Mouse (Mus musculus): ENCODE data around the gene Ppp1r16b. TPM values are rescaled to one million over a fixed set of nuclear protein-coding genes. Genes with fewer than 3 reads are reported as not detected.
A peak's percentile ranks its signal among the peaks of the same experiment; 100 is the strongest.

The Ppp1r16b gene
- polyA plus RNA-seq, 1 experiment from 2014 or later: 2.8 TPM

- no peaks in the 10 kb centered on the region for H3K27me3 ChIP-seq (ENCODE audit: control insufficient read depth, insufficient read depth, low read length)
- ATAC-seq (replicated peaks; ENCODE audit: low FRiP score): no peak
- H3K4me3 ChIP-seq (ENCODE audit: low read depth, low read length): no peak overlapping the region
- no peak overlapping the region for H3K27ac ChIP-seq (ENCODE audit: low read depth, low read length)
- no peak for DNase-seq (ENCODE audit: low spot score)
- WGBS: 96% methylated on average over 7 of the region's 7 CpGs
- H3K4me1 ChIP-seq (replicated peaks; ENCODE audit: control insufficient read depth, insufficient read depth, low read length): no peaks in the 10 kb centered on the region
- no peak overlapping the region for H3K9ac ChIP-seq (ENCODE audit: low read length)
- no peaks in the 10 kb centered on the region for H3K9me3 ChIP-seq (ENCODE audit: control insufficient read depth, low read length)
- H3K36me3 ChIP-seq (ENCODE audit: control insufficient read depth, insufficient read depth, low read length): peaks cover 8% of the 10 kb centered on the region
- H3K4me2 ChIP-seq (ENCODE audit: low read depth, low read length, severe bottlenecking): no peak overlapping the region
These were observed 115.9 kb downstream of the Ppp1r16b start for GRCm38 (mm10) chr2:158781126-158781525.

GRCm38 (mm10) chr2:158786927-158787795 lies 122.0 kb downstream of the Ppp1r16b start:
- Histone ChIP-seq H3K27me3 (ENCODE audit: control insufficient read depth, insufficient read depth, low read length) (no peaks in the 10 kb centered on the region), H3K4me2 (ENCODE audit: low read depth, low read length, severe bottlenecking) (no peak overlapping the region), H3K4me3 (ENCODE audit: low read depth, low read length) (no peak overlapping the region), H3K36me3 (ENCODE audit: control insufficient read depth, insufficient read depth, low read length) (peaks cover 7% of the 10 kb centered on the region; the same call in 1 of the 2 replicates), H3K4me1 (replicated peaks; ENCODE audit: control insufficient read depth, insufficient read depth, low read length) (peaks cover 6% of the 10 kb centered on the region; the same call in 1 of the 2 replicates), H3K27ac (ENCODE audit: low read depth, low read length) (no peak overlapping the region), H3K9ac (ENCODE audit: low read length) (no peak overlapping the region), H3K9me3 (ENCODE audit: control insufficient read depth, low read length) (no peaks in the 10 kb centered on the region)
- ATAC-seq (replicated peaks; ENCODE audit: low FRiP score) (no peak), DNase-seq (ENCODE audit: low spot score) (no peak)
- WGBS: 93% methylated on average over 14 of the region's 14 CpGs

- H3K27ac ChIP-seq (ENCODE audit: low read depth, low read length): peak within 1 kb of the TSS; percentile 67
- DNase-seq (ENCODE audit: low spot score) (peak; percentile 98), ATAC-seq (replicated peaks; ENCODE audit: low FRiP score) (peak; percentile 99)
- peak within 1 kb of the TSS; percentile 55 for H3K9ac ChIP-seq (ENCODE audit: low read length)
- under 1% methylated on average over 32 of the region's 33 CpGs for WGBS
- peak within 1 kb of the TSS; percentile 67 for H3K4me2 ChIP-seq (ENCODE audit: low read depth, low read length, severe bottlenecking)
- H3K9me3 ChIP-seq (ENCODE audit: control insufficient read depth, low read length): no peaks in the 10 kb centered on the region
- H3K4me1 ChIP-seq (replicated peaks; ENCODE audit: control insufficient read depth, insufficient read depth, low read length): peaks cover 2% of the 10 kb centered on the region; the same call in 1 of the 2 replicates
- H3K27me3 ChIP-seq (ENCODE audit: control insufficient read depth, insufficient read depth, low read length): no peaks in the 10 kb centered on the region
- peak within 1 kb of the TSS; percentile 58 for H3K4me3 ChIP-seq (ENCODE audit: low read depth, low read length)
- no peaks in the 10 kb centered on the region; the same call in 1 of the 2 replicates for H3K36me3 ChIP-seq (ENCODE audit: control insufficient read depth, insufficient read depth, low read length)
These were observed 129.4 kb downstream of the Ppp1r16b start, which contains the start of gene Dhx35 for GRCm38 (mm10) chr2:158794494-158795004. Gene Dhx35 (plus strand): TSS chr2:158794807.

- Histone ChIP-seq H3K27me3 (ENCODE audit: control insufficient read depth, insufficient read depth, low read length) (no peaks in the 10 kb centered on the region), H3K4me1 (replicated peaks; ENCODE audit: control insufficient read depth, insufficient read depth, low read length) (peaks cover 2% of the 10 kb centered on the region; the same call in 1 of the 2 replicates), H3K9ac (ENCODE audit: low read length) (peak overlapping the region; percentile 55), H3K9me3 (ENCODE audit: control insufficient read depth, low read length) (no peaks in the 10 kb centered on the region), H3K4me2 (ENCODE audit: low read depth, low read length, severe bottlenecking) (peak overlapping the region; percentile 48), H3K4me3 (ENCODE audit: low read depth, low read length) (peak overlapping the region; percentile 58), H3K36me3 (ENCODE audit: control insufficient read depth, insufficient read depth, low read length) (no peaks in the 10 kb centered on the region; the same call in 1 of the 2 replicates), H3K27ac (ENCODE audit: low read depth, low read length) (no peak overlapping the region)
- WGBS: 14% methylated on average over 15 of the region's 15 CpGs
- DNase-seq (ENCODE audit: low spot score): no peak
- ATAC-seq (replicated peaks; ENCODE audit: low FRiP score): no peak; the same call in 1 of the 2 replicates
These were observed 129.8 kb downstream of the Ppp1r16b start for GRCm38 (mm10) chr2:158795043-158795442.

GRCm38 (mm10) chr2:158795875-158796274 lies 130.7 kb downstream of the Ppp1r16b start:
- ATAC-seq (replicated peaks; ENCODE audit: low FRiP score): no peak
- DNase-seq (ENCODE audit: low spot score): no peak
- Histone ChIP-seq H3K4me2 (ENCODE audit: low read depth, low read length, severe bottlenecking) (no peak overlapping the region), H3K27ac (ENCODE audit: low read depth, low read length) (no peak overlapping the region), H3K9me3 (ENCODE audit: control insufficient read depth, low read length) (no peaks in the 10 kb centered on the region), H3K4me1 (replicated peaks; ENCODE audit: control insufficient read depth, insufficient read depth, low read length) (peaks cover 2% of the 10 kb centered on the region; the same call in 1 of the 2 replicates), H3K27me3 (ENCODE audit: control insufficient read depth, insufficient read depth, low read length) (no peaks in the 10 kb centered on the region), H3K4me3 (ENCODE audit: low read depth, low read length) (no peak overlapping the region), H3K9ac (ENCODE audit: low read length) (no peak overlapping the region), H3K36me3 (ENCODE audit: control insufficient read depth, insufficient read depth, low read length) (no peaks in the 10 kb centered on the region; the same call in 1 of the 2 replicates)
- WGBS: 92% methylated on average over 2 of the region's 2 CpGs

GRCm38 (mm10) chr2:158799328-158799727 lies 134.1 kb downstream of the Ppp1r16b start:
- DNase-seq (ENCODE audit: low spot score) (no peak), ATAC-seq (replicated peaks; ENCODE audit: low FRiP score) (no peak)
- Histone ChIP-seq H3K9ac (ENCODE audit: low read length) (no peak overlapping the region), H3K27me3 (ENCODE audit: control insufficient read depth, insufficient read depth, low read length) (no peaks in the 10 kb centered on the region), H3K4me3 (ENCODE audit: low read depth, low read length) (no peak overlapping the region), H3K36me3 (ENCODE audit: control insufficient read depth, insufficient read depth, low read length) (peaks cover 2% of the 10 kb centered on the region; the same call in 1 of the 2 replicates), H3K4me1 (replicated peaks; ENCODE audit: control insufficient read depth, insufficient read depth, low read length) (no peaks in the 10 kb centered on the region), H3K4me2 (ENCODE audit: low read depth, low read length, severe bottlenecking) (no peak overlapping the region), H3K9me3 (ENCODE audit: control insufficient read depth, low read length) (no peaks in the 10 kb centered on the region), H3K27ac (ENCODE audit: low read depth, low read length) (no peak overlapping the region)
- WGBS: 63% methylated on average over 4 of the region's 4 CpGs

- DNase-seq (ENCODE audit: low spot score) (no peak), ATAC-seq (replicated peaks; ENCODE audit: low FRiP score) (no peak)
- H3K4me1 ChIP-seq (replicated peaks; ENCODE audit: control insufficient read depth, insufficient read depth, low read length): no peaks in the 10 kb centered on the region
- no peak overlapping the region for H3K27ac ChIP-seq (ENCODE audit: low read depth, low read length)
- H3K27me3 ChIP-seq (ENCODE audit: control insufficient read depth, insufficient read depth, low read length): no peaks in the 10 kb centered on the region
- H3K36me3 ChIP-seq (ENCODE audit: control insufficient read depth, insufficient read depth, low read length): peaks cover 2% of the 10 kb centered on the region; the same call in 1 of the 2 replicates
- H3K9me3 ChIP-seq (ENCODE audit: control insufficient read depth, low read length): no peaks in the 10 kb centered on the region
- WGBS: 98% methylated on average over 8 of the region's 8 CpGs
- no peak overlapping the region for H3K4me2 ChIP-seq (ENCODE audit: low read depth, low read length, severe bottlenecking)
- no peak overlapping the region for H3K4me3 ChIP-seq (ENCODE audit: low read depth, low read length)
- H3K9ac ChIP-seq (ENCODE audit: low read length): no peak overlapping the region
These were observed 135.6 kb downstream of the Ppp1r16b start for GRCm38 (mm10) chr2:158800788-158801187.

- H3K4me1 ChIP-seq (replicated peaks; ENCODE audit: control insufficient read depth, insufficient read depth, low read length): no peaks in the 10 kb centered on the region
- WGBS: 90% methylated on average over 8 of the region's 8 CpGs
- H3K9me3 ChIP-seq (ENCODE audit: control insufficient read depth, low read length): no peaks in the 10 kb centered on the region
- no peak overlapping the region for H3K27ac ChIP-seq (ENCODE audit: low read depth, low read length)
- no peak overlapping the region for H3K4me3 ChIP-seq (ENCODE audit: low read depth, low read length)
- no peak for ATAC-seq (replicated peaks; ENCODE audit: low FRiP score)
- H3K27me3 ChIP-seq (ENCODE audit: control insufficient read depth, insufficient read depth, low read length): no peaks in the 10 kb centered on the region
- no peak overlapping the region for H3K9ac ChIP-seq (ENCODE audit: low read length)
- DNase-seq (ENCODE audit: low spot score): no peak
- H3K4me2 ChIP-seq (ENCODE audit: low read depth, low read length, severe bottlenecking): no peak overlapping the region
- H3K36me3 ChIP-seq (ENCODE audit: control insufficient read depth, insufficient read depth, low read length): peaks cover 2% of the 10 kb centered on the region; the same call in 1 of the 2 replicates
These were observed 138.4 kb downstream of the Ppp1r16b start for GRCm38 (mm10) chr2:158803575-158803974.

Data from forebrain, embryonic 11.5 days (tissue).